Mouse (Mus musculus): Measurements from ENCODE around the gene Lcat. TPM values are rescaled to one million over a fixed set of nuclear protein-coding genes. Genes with fewer than 3 reads are reported as not detected.

Lcat gene
- total and polyA plus RNA-seq, 3 experiments: 1.1 to 2.5 TPM; not detected in 1

- no peak for TF ChIP-seq USF2 (IDR thresholded peaks at IDR 0.05; ENCODE audit: borderline replicate concordance in 1 of 2, insufficient read depth in 1 of 2, low read depth in 1 of 2, low read length in 2 of 2)
These were observed 7.1 kb downstream of the Lcat start (continued) for GRCm38 (mm10) chr8:105935863-105936603.

GRCm38 (mm10) chr8:105935105-105935504 lies 8.1 kb downstream of the Lcat start:
- Histone ChIP-seq H3K36me3 (ENCODE audit: control insufficient read depth in 1 of 2, insufficient read depth in 2 of 2, low read length in 2 of 2) (peaks cover 0 to 13% of the 10 kb centered on the region in 2 experiments; a peak in 2 of 4 replicates), H3K9me3 (replicated peaks; ENCODE audit: insufficient read depth, low read length) (no peaks in the 10 kb centered on the region), H3K27ac (ENCODE audit: control insufficient read depth, low read depth, low read length) (peak overlapping the region; percentile 90), H3K4me3 (ENCODE audit: control insufficient read depth in 1 of 2, insufficient read depth in 1 of 2, low read depth in 2 of 2, low read length in 2 of 2) (peak overlapping the region in 1 of 2 experiments; percentile 67; a peak in 3 of 4 replicates), H3K27me3 (ENCODE audit: control insufficient read depth in 1 of 2, insufficient read depth in 2 of 2, low read length in 2 of 2) (no peaks in the 10 kb centered on the region), H3K79me2 (ENCODE audit: control insufficient read depth, insufficient read depth, low read length, poor library complexity) (peaks cover 10% of the 10 kb centered on the region), H3K4me1 (ENCODE audit: control insufficient read depth in 1 of 2, insufficient read depth in 2 of 2, low read length in 2 of 2) (peaks cover 4 to 14% of the 10 kb centered on the region in 2 experiments; a peak in 3 of 4 replicates), H3K9ac (ENCODE audit: control insufficient read depth, low read depth, low read length, poor library complexity, severe bottlenecking) (peak overlapping the region; percentile 80)
- peak; percentile 86 for DNase-seq (ENCODE audit: low read depth, low spot score)
- TF ChIP-seq RCOR1 (IDR thresholded peaks at IDR 0.05; ENCODE audit: low read depth, low read length) (no peak), UBTF (IDR thresholded peaks at IDR 0.05; ENCODE audit: borderline replicate concordance, insufficient read depth, low read depth, low read length) (no peak), SIN3A (IDR thresholded peaks at IDR 0.05; ENCODE audit: low read length) (peak; percentile 69), BHLHE40 (IDR thresholded peaks at IDR 0.05; ENCODE audit: borderline replicate concordance, low read depth, low read length) (no peak), E2F4 (IDR thresholded peaks at IDR 0.05; ENCODE audit: borderline replicate concordance, low read depth, low read length) (no peak), MEF2A (IDR thresholded peaks at IDR 0.05; ENCODE audit: extremely low read depth, insufficient replicate concordance, low read depth, low read length, poor library complexity, severe bottlenecking) (no peak), MYC (IDR thresholded peaks at IDR 0.05; ENCODE audit: low read depth, low read length) (peak; percentile 96), POLR2AphosphoS5 (IDR thresholded peaks at IDR 0.05; ENCODE audit: borderline replicate concordance, low read depth, low read length) (no peak), TBP (IDR thresholded peaks at IDR 0.05; ENCODE audit: low read depth, low read length) (no peak; the same call in 1 of the 2 replicates), NRF1 (IDR thresholded peaks at IDR 0.05; ENCODE audit: insufficient read depth, low read depth, low read length, poor library complexity, severe bottlenecking) (no peak), TAL1 (IDR thresholded peaks at IDR 0.05; ENCODE audit: low read length) (peak; percentile 80), NELFE (IDR thresholded peaks at IDR 0.05; ENCODE audit: low read depth, low read length) (0 out of 2 replicates have a peak, but pooled peaks have one; percentile 32), ZMIZ1 (IDR thresholded peaks at IDR 0.05; ENCODE audit: low read depth, low read length) (no peak), MAZ (IDR thresholded peaks at IDR 0.05; ENCODE audit: low read depth, low read length) (no peak), ZKSCAN1 (IDR thresholded peaks at IDR 0.05; ENCODE audit: low read depth, low read length) (no peak), USF2 (IDR thresholded peaks at IDR 0.05; ENCODE audit: borderline replicate concordance in 1 of 2, insufficient read depth in 1 of 2, low read depth in 1 of 2, low read length in 2 of 2) (no peak), RAD21 (IDR thresholded peaks at IDR 0.05; ENCODE audit: low read depth, low read length) (no peak), SMC3 (IDR thresholded peaks at IDR 0.05; ENCODE audit: low read depth, low read length) (0 out of 2 replicates have a peak, but pooled peaks have one; percentile 4), TCF12 (IDR thresholded peaks at IDR 0.05; ENCODE audit: low read depth, low read length) (peak; percentile 62), HCFC1 (IDR thresholded peaks at IDR 0.05; ENCODE audit: low read depth, low read length) (no peak), GABPA (IDR thresholded peaks at IDR 0.05; ENCODE audit: low read depth, low read length) (no peak), POLR2A (IDR thresholded peaks at IDR 0.05; ENCODE audit: control insufficient read depth in 1 of 2, insufficient read depth in 1 of 2, low read depth in 1 of 2, low read length in 2 of 2, poor library complexity in 1 of 2) (peak in 1 of 2 experiments; percentile 65; a peak in 1 of 4 replicates), ETS1 (IDR thresholded peaks at IDR 0.05; ENCODE audit: low read depth, low read length) (peak; percentile 67), CHD2 (IDR thresholded peaks at IDR 0.05; ENCODE audit: low read length) (no peak), GATA1 (IDR thresholded peaks at IDR 0.05; ENCODE audit: low read depth, low read length) (peak; percentile 82), ELF1 (IDR thresholded peaks at IDR 0.05; ENCODE audit: low read depth, low read length) (no peak), MYB (IDR thresholded peaks at IDR 0.05; ENCODE audit: low read depth, low read length) (no peak), USF1 (IDR thresholded peaks at IDR 0.05; ENCODE audit: low read depth, low read length) (no peak), POLR2AphosphoS2 (IDR thresholded peaks at IDR 0.05; ENCODE audit: low read length) (peak; percentile 60; the same call in 1 of the 2 replicates), ZC3H11A (IDR thresholded peaks at IDR 0.05; ENCODE audit: low read depth, low read length) (no peak), ZNF384 (IDR thresholded peaks at IDR 0.05; ENCODE audit: low read depth, low read length) (no peak), JUND (IDR thresholded peaks at IDR 0.05; ENCODE audit: low read depth, low read length) (no peak), CHD1 (IDR thresholded peaks at IDR 0.05; ENCODE audit: low read depth, low read length) (no peak)
